Mouse (Mus musculus): ENCODE measurements around the gene Olfr1497. TPM values are rescaled to one million over a fixed set of nuclear protein-coding genes. Genes with fewer than 3 reads are reported as not detected.
"Not testable (repeated sequence)": the region's sequence is repeated elsewhere in the genome, so short reads cannot be mapped to it uniquely, and the experiment has no call there.

Olfr1497 gene
- total RNA-seq (2021) = not detected

DNA sequence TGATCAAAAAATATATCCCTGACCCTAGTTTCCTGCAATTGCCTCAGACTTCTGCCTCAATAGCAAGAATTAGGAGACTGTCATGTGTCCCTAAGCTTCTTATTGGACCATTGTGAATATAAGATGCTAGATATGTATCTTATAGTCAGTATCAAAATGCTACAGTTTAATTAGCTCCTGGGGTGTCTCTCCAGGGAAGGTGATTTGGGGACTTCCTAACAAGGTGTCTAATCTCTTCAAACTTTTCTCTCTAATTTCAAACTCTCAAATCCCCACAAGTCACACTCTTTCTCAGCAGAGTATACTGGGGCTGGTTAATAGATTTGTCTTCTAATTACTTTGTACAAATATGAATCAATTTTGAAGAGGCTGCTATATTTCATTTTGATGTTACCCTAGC, at the start of gene Olfr1497:
Gene Olfr1497 (minus strand): TSS at position 101 of the 400 bp plus-strand sequence.
- DNase-seq = no peak

GRCm38 (mm10) chr19:13830388-13830787, 32.4 kb upstream of the Olfr1497 start, which contains the start of gene Olfr1500:
TSS of gene Olfr1500 (minus strand) at chr19:13830488.
- no peak for DNase-seq

DNA sequence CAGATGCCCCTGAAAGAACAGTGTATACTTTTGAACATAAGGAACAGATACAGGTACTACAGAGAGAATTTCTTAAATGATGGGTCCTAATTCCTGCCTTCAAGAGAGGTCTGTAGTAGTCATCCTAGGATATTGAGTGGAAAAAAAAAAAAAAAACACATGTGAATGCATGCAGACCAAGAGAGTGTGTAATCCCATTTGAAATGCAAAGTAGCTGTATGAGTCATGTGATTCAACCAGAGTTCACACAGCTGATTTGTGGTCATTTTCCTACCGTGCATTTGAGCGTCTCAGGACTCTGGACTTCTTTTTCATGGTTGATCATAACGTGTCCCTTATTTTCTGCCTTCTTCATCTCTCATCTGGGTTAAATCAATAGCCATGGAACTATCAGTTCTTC, 30.4 kb upstream of the Olfr1497 start:
- no peak for DNase-seq

DNA sequence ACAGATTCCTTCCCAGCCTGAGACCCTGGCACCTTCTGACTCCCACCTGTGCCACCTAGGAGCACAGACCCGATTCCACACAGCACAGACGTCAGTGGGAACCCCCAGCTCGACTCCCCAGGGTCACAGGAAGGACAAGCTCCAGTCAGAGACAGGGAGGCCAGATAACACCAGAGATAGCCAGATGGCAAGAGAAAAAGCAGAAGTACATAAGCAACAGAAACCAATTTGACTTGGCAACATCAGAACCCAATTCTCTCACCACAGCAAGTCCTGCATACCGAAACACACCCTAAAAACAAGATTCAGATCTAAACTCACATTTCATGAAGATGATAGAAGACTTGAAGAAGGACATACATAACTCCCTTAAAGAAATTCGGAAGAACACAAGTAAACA, 22.8 kb upstream of the Olfr1497 start:
- DNase-seq = no peak

GRCm38 (mm10) chr19:13819347-13819746, 21.3 kb upstream of the Olfr1497 start, which contains the start of gene Olfr1499:
TSS of gene Olfr1499 (minus strand) at chr19:13819447.
- no peak for DNase-seq

GRCm38 (mm10) chr19:13818827-13819226, 20.8 kb upstream of the Olfr1497 start:
- DNase-seq = no peak

DNA sequence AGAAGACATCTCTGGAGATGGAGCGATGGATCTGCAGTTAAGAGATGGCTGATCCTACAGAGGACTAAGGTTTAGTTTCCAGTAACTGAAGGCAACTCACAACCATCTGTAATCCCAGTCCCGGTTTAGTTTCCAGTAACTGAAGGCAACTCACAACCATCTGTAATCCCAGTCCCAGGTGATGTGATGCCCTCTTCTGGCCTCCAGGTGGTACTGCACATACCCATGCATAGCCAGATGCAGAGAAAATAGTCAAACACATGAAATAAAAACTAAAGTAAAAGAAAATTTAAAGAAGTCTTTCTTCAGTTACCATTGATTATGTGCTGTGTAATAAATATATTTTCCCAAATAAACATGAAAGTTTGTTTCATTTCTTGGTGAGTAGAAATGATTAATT, 14.8 kb upstream of the Olfr1497 start:
- no peak for DNase-seq

DNA sequence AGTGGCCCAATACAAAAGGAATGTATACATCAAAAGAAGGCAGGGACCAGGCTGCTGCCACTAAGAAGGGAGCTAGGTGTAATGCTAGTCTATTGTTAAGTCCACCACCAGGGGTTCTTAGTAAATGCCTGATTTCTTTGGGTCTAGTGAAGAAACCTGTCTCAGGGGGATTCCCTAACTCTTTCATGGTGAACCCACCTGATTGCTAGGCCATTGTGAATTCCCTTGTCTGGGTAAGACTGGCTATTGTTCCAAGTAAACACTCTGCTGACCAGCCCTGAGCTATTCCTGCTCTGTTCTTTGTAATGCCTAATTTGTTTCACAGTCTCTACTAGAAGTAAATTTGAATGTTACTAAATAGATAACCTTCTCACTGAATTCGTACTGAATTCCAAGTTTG, 7.5 kb upstream of the Olfr1497 start:
- DNase-seq = not testable (repeated sequence)

- no peak for DNase-seq
Observed at GRCm38 (mm10) chr19:13777578-13777977, 20.4 kb downstream of the Olfr1497 start, which contains the start of gene Olfr1496. TSS of gene Olfr1496 (plus strand) at chr19:13777878.

- DNase-seq = no peak
Observed at GRCm38 (mm10) chr19:13768565-13769276, 29.3 kb downstream of the Olfr1497 start.

DNA sequence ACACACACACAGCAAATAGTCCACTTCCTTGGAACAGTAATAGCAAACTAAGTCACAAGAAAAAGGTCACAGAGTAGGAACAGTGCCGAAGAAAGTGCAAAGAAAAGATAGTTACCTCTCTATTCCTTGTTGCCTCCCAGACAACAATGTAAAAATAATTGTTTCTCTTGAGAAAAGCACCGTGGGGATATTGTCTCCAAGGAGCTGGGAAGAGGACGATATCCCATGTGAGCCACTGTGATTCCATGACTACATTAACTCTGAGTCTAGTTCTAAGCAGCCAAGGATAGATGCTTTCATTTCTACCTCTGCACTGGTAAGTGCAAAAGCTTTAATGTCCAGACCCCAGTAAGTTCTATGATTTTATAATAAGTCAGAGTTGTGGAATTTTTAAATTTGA, 33.7 kb downstream of the Olfr1497 start, which contains the start of gene Olfr1495:
Gene Olfr1495 (plus strand): TSS at position 301 of the 400 bp plus-strand sequence.
- no peak for DNase-seq

DNA sequence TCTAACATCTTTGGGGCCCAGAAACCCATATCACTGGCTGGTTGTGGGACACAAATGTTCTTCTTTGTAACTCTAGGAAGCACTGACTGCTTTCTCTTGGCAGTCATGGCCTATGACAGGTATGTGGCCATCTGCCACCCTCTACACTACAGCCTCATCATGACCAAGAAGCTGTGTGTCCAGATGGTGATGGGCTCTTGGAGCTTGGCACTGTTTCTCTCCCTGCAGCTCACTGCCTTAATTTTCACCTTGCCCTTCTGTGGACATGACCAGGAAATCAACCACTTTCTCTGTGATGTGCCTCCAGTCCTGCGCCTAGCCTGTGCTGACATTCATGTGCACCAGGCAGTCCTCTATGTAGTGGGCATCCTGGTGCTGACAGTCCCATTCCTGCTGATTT, 48.6 kb downstream of the Olfr1497 start:
- no peak for DNase-seq

Other genes starting within 250 kb of the Olfr1497 start
- gene Olfr1484, start 214.7 kb downstream of the Olfr1497 start, total RNA-seq (2021) = not detected
- not detected for gene Olfr1487, start 180.8 kb downstream of the Olfr1497 start, total RNA-seq (2021)
- not detected for gene Olfr1489, start 166.6 kb downstream of the Olfr1497 start, total RNA-seq (2021)
- not detected for gene Olfr1490, start 147.1 kb downstream of the Olfr1497 start, total RNA-seq (2021)
- gene Olfr1491, start 100.9 kb downstream of the Olfr1497 start, total RNA-seq (2021) = not detected
- not detected for gene Olfr1493-ps1, start 74.9 kb downstream of the Olfr1497 start, total RNA-seq (2021)
- not detected for gene Olfr1494, start 58.5 kb downstream of the Olfr1497 start, total RNA-seq (2021)
- gene Olfr1495, start 33.6 kb downstream of the Olfr1497 start, total RNA-seq (2021) = not detected
- gene Olfr1496, start 20.3 kb downstream of the Olfr1497 start, total RNA-seq (2021) = not detected
- not detected for gene Olfr1499, start 21.2 kb upstream of the Olfr1497 start, total RNA-seq (2021)
- not detected for gene Olfr1500, start 32.3 kb upstream of the Olfr1497 start, total RNA-seq (2021)
- gene Olfr1501, start 52.5 kb upstream of the Olfr1497 start, total RNA-seq (2021) = not detected
- not detected for gene Olfr1502, start 63.6 kb upstream of the Olfr1497 start, total RNA-seq (2021)
- gene Olfr1504, start 99.7 kb upstream of the Olfr1497 start, total RNA-seq (2021) = not detected
- gene Olfr1505, start 115.3 kb upstream of the Olfr1497 start, total RNA-seq (2021) = not detected

Data from layer of hippocampus, postnatal 36 days (tissue).